Mouse (Mus musculus): ENCODE results near the gene Gm15319.
"Not testable (repeated sequence)": the region's sequence is repeated elsewhere in the genome, so short reads cannot be mapped to it uniquely, and the experiment has no call there.

Gm15319 gene

GRCm38 (mm10) chr8:20296803-20297702, 66.0 kb downstream of the Gm15319 start:
- peak; percentile 85 to 92 for DNase-seq

- not testable (repeated sequence) for DNase-seq
Observed at GRCm38 (mm10) chr8:20295881-20296280, 67.1 kb downstream of the Gm15319 start.

DNA sequence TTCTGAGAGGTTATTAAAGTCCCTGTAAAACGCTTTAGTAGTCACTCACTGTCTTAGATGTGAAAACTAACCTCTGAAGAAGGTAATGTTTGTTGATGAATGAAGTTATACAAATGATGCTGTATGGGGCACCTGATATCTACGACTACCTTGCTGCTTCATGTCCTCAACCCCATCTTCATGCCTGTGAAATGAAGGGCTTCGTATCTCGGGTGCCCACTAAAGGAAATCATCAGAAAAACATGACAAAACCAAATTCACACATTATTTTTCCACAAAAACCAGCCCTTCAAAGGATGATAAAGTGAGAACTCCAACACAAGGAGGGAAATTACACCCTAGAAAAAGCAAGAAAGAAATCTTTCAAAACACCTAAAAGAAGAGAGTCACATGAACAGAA, 68.2 kb downstream of the Gm15319 start:
- peak; percentile 24 to 48 for DNase-seq

GRCm38 (mm10) chr8:20293966-20294365, 69.0 kb downstream of the Gm15319 start:
- peak in 1 of 2 experiments; percentile 3 for DNase-seq

DNA sequence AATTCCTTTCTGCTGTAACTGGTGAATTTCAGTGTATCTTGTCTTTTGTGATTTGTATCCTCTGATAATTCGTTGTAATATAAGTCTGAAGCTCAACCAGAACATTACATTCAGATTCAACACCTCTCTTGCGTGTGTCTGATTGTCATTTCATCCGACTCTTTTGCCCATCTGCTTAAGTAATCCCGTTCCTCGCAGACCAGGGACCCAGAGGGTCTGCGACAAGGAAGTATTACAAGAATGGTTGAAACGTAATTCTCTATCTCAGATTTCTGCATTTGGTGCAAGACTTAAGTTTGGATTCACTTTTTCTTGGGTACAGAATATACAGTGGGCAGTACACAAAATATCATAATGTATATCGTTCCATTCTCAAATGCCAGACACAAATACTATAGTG, 73.0 kb downstream of the Gm15319 start:
- not testable (repeated sequence) for DNase-seq

DNA sequence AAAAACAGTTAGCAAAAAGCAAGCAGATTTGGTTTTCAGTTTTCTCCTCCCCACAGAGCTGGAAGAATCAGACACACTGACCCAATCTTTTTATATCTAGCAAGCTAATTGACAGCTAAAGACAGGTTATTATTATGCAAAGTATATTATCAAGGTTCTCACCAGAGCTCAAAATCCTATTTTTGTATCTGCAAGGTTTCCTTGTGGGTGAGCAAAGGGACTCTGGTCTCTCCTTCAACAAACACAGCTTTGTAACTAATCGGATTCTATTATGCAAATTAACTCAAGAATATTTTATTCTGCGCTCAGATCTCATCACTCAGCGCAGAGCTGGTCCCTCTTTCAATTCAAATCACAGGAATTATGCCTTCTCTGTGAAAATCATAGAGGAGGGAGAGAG, 74.1 kb downstream of the Gm15319 start:
- DNase-seq: not testable (repeated sequence)

DNA sequence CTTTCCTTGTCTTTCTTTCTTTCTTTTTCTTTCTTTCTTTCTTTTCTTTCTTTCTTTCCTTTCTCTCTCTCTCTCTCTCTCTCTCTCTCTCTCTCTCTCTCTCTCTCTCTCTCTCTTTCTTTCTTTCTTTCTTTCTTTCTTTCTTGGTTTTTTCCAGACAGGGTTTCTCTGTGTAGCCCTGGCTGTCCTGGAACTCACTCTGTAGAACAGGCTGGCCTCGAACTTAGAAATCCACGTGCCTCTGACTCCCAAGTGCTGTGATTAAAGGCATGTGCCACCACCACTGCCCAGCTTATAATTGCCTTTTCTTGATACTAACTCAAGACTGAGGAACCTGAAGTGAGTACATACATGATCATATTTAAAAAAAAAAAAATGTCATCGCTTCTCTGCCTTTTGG, 75.3 kb downstream of the Gm15319 start:
- not testable (repeated sequence) for DNase-seq

Measured in kidney, postnatal 25 days (tissue).